Mouse (Mus musculus) sigmoid colon, adult 10 weeks (tissue): ENCODE results near the gene Olfr532. TPM values are rescaled to one million over a fixed set of nuclear protein-coding genes. Genes with fewer than 3 reads are reported as not detected.

Experiments used
- polyA plus RNA-seq: library from polyadenylated mRNA; stranded (reverse); fragments of 350-450 nt; fragmentation: Illumina TruSeq; extraction: RNeasy Lipid Tissue Mini Kit (QIAGEN cat#74804); gene quantifications from one replicate; pipeline ENCODE4 v1.2.3, GENCODE M21; 2014; ENCODE audit warnings: low read depth, low replicate concordance

Olfr532 gene
- not detected for polyA plus RNA-seq

GRCm38 (mm10) chr7:140421539-140421938 lies at the start of gene Olfr532:
TSS of gene Olfr532 (minus strand) at chr7:140421639.

GRCm38 (mm10) chr7:140463070-140463469 lies 41.6 kb upstream of the Olfr532 start, which contains the start of gene Olfr533:
TSS of gene Olfr533 (plus strand) at chr7:140463370.

GRCm38 (mm10) chr7:140402818-140403217 lies 18.6 kb downstream of the Olfr532 start, which contains the start of gene Olfr531:
TSS of gene Olfr531 (minus strand) at chr7:140402918.

GRCm38 (mm10) chr7:140376231-140376630 lies 45.2 kb downstream of the Olfr532 start, which contains the start of gene Olfr530:
TSS of gene Olfr530 (minus strand) at chr7:140376331.

Other genes starting within 250 kb of the Olfr532 start
- not detected for gene Olfr523, start 248.4 kb downstream of the Olfr532 start, polyA plus RNA-seq
- gene Olfr524, start 215.7 kb downstream of the Olfr532 start, polyA plus RNA-seq = not detected
- not detected for gene Cd163l1, start 203.4 kb downstream of the Olfr532 start, polyA plus RNA-seq
- gene 5830411N06Rik, start 174.4 kb downstream of the Olfr532 start, polyA plus RNA-seq = not detected
- not detected for gene Olfr525, start 100.8 kb downstream of the Olfr532 start, polyA plus RNA-seq
- gene Olfr527, start 87.6 kb downstream of the Olfr532 start, polyA plus RNA-seq = not detected
- 0.16 TPM for gene Olfr60, start 60.0 kb downstream of the Olfr532 start, polyA plus RNA-seq
- not detected for gene Olfr530, start 45.3 kb downstream of the Olfr532 start, polyA plus RNA-seq
- not detected for gene Olfr531, start 18.7 kb downstream of the Olfr532 start, polyA plus RNA-seq
- gene Olfr533, start 41.7 kb upstream of the Olfr532 start, polyA plus RNA-seq = not detected
- gene Olfr535, start 62.6 kb upstream of the Olfr532 start, polyA plus RNA-seq = not detected
- gene Olfr536, start 85.8 kb upstream of the Olfr532 start, polyA plus RNA-seq = not detected
- gene Olfr538, start 146.2 kb upstream of the Olfr532 start, polyA plus RNA-seq = not detected
- not detected for gene Olfr46, start 179.6 kb upstream of the Olfr532 start, polyA plus RNA-seq
- gene Olfr61, start 207.3 kb upstream of the Olfr532 start, polyA plus RNA-seq = not detected
- gene Olfr53, start 224.8 kb upstream of the Olfr532 start, polyA plus RNA-seq = not detected
- not detected for gene Olfr539, start 238.3 kb upstream of the Olfr532 start, polyA plus RNA-seq